Mouse (Mus musculus): ENCODE measurements around the gene C1qtnf2.
A peak's percentile ranks its signal among the peaks of the same experiment; 100 is the strongest.

The C1qtnf2 gene

DNA sequence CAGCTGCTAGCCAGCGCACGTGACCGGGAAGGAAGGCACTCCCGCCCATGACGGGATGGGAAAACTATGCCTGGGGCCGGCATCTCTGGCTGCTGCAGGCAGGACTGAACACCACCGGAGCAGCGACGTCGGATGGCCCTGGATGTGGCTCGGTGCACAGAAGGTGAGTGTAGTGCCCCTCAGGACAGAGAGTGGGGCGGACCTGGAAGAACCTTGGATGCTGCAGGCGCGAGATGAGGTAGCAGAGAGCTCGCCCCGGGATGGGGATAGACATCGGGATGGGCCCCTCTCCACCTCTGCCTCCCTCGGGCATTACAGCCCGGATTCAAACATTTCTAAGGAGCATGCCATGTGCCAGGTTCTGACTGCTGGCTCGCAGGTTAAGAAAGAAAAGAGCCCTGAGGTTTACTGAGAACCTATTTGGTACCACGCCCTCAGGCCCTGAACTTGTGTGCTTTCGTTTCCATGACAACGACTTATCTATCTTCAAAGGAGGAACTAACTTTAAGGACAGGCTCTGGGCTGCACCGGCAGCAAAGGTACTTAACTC, at the start of gene C1qtnf2:
Gene C1qtnf2, plus strand, starts transcription at position 52 of the 550 bp plus-strand sequence.
- peak; percentile 77 for DNase-seq (ENCODE audit: extremely low read depth, low read depth)

DNA sequence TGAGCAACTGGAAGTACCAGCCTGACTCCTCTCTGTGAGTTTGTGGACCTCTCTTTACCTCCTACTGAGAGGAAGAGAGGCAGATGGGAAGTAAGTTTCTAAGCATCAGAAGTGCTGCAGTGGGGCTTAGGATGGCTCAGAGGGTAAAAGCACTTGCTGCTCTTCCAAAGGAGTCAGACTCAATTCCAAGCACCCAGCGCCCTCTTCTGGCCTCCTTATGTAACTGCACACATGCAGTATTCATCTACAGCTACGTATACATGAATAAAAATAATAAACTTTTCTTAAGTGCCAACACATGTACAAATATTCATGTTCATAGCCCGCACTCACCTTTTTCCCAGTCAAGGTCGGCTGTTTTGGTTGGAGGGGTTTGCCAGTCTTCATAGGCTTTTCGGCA, 49.7 kb upstream of the C1qtnf2 start:
- DNase-seq (ENCODE audit: extremely low read depth, low read depth) = peak; percentile 22

DNA sequence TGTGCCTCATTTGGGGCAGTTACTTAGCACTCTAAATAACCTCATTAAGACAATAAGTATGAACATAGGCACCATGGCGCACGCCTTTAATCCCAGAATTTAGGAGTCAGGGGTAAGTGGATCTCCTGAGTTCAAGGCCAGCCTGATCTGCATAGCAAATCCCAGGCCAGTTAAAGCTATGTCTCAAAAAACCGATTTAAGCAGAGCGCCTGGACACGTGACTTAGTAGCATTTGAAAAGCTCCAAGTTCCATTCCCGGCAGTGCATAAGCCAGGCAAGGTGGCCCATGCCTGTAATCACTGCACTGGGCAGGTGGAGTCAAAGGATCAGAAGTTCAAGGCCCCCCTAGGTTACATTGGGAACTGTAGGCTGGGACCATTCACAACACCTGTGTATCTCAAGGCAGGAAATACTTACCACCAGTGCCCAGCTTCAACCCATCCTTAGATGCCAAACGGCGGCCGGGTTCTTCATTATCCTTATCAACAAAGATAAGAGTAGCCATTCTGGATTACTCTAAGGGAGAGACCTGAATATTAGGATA, 48.8 kb upstream of the C1qtnf2 start:
- no peak for DNase-seq (ENCODE audit: extremely low read depth, low read depth)

DNA sequence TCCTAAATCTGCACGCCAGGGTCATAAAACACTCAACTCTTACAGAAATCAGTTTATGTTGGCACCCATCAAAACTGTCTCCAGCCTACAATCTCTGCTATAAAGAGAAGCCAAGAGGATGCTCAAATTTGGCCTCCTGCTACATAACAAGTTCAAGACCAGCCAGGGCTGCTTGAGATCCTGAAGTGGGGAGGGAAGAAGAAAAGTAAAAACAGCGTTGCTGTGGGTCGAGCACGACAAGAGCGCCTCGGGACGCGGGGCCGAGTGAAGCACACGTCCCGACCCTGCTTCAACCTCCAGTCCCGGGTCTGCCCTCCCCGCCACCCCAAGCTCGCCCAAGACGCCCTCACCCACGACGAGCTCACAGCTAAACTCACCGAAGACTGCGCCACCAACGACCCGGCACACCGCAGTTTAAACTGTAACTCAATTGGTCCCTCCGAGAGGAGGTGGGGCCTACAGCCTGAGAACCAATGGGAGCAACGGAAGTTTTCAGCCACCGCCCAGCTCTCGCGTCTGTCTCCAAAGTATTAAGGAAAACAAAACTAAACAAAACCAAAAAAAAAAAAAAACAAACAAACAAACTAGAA, 48.2 kb upstream of the C1qtnf2 start, which contains the start of gene Pttg1:
Gene Pttg1, minus strand, starts transcription at position 428 of the 590 bp plus-strand sequence.
- DNase-seq (ENCODE audit: extremely low read depth, low read depth) = peak; percentile 87

DNA sequence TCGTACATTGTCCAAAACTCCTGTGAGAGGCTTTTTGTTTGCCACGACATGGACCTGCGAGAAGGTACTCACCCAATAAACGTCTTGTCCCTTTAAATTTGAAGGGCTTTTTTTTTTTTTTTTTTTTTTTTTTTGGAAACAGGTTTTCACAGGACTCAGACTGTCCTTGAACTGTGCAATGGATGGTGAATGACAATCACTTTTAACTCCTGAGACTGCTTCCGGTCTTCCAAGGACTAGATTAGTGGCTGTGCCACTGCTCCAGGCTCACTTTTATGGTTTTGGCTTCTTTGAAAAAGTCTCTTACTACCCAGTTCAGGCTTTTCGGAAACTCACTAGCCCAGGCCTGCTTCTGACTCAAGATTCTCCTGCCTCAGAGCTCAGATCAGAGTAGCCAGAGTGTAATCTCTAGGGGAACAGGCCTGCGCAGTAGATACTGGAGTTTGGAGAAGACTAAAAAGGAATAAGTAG, 47.6 kb upstream of the C1qtnf2 start:
- peak; percentile 74 for DNase-seq (ENCODE audit: extremely low read depth, low read depth)

DNA sequence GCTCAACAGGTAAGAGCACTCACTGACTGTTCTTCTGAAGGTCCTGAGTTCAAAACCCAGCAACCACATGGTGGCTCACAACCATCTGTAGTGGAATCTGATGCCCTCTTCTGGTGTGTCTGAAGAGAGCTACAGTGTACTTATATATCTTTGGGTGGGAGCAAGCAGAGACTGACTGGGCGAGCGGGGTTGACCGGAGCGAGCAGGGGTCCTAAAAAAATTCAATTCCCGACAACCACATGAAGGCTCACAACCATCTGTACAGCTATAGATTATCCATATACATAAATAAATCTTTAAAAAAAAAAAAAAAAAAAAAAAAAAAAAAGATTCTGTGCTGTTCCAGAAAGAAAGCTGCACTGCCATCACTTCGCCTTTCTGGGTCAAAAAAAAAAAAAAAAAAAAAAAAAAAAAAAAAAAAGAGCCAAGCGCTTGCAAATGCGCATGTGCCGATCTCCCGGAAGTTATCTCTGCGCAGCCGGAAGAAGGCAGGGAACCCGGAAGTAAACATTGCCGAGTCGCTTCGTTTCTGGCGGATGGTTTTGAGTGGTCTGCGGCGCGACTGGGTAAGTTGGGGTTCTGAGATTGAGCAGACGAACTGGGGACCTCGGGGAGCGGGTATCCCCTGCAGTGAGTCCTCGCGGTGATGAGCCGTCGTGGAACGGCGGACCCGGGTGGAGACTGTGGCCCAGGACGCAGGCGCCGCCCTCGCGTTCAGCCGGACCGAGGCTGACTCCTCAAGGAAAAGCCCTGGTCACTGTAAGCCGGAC, 40.6 kb upstream of the C1qtnf2 start, which contains the start of gene Slu7:
Gene Slu7, plus strand, starts transcription at position 491 of the 770 bp plus-strand sequence.
- DNase-seq (ENCODE audit: extremely low read depth, low read depth) = peak; percentile 73

DNA sequence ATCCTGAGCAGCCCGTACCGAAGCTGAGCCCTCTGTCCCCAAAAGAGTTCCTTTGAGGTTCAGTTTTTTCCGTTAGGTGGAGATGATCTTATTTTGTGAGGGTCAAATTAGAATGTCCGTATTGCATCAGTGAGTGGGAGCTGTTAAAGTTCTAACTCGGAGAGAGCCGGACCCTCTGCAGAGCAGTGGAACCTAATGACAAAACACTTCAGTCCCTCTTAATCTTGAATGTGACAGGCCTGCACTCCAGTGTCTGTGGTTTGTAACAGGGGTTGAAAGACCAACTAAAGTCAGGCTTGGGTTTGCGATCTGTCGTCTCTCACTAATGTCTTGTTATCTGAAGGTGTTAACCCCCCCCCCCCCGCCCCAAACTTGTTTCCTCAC, 40.1 kb upstream of the C1qtnf2 start:
- DNase-seq (ENCODE audit: extremely low read depth, low read depth) = no peak

DNA sequence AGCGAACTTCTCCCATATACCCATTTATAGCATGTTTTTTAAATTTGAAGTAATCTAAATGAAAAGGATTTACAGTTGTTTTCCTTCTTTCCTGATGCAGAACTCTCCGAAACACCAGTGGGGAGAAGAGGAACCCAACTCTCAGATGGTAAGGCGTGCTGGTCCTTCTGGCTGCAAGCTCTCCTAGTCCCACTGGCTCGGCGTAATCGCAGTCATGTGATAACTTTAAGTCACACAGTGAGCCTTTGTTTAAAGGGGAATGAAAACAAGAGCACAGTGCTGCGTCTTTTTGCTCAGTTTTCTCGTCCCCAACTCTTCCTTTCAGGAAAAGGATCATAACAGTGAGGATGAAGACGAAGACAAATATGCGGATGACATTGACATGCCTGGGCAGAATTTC, 33.0 kb upstream of the C1qtnf2 start:
- DNase-seq (ENCODE audit: extremely low read depth, low read depth) = no peak

DNA sequence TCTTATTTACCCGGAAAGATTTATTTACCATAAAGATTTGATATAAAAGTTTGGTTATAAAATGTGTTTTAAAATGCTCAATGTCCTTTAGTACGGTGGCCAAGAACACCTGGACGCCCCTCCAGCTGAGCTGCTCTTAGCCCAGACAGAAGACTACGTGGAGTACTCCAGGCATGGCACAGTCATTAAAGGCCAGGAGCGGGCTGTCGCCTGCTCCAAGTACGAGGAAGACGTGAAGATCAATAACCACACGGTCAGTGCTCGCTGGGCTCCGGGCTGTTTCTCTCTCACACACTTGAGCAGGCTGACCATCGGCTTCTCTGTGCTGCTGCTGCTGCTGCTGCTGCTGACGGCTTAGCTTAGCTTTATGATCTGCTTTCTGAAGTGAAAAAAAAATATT, 30.9 kb upstream of the C1qtnf2 start:
- no peak for DNase-seq (ENCODE audit: extremely low read depth, low read depth)

DNA sequence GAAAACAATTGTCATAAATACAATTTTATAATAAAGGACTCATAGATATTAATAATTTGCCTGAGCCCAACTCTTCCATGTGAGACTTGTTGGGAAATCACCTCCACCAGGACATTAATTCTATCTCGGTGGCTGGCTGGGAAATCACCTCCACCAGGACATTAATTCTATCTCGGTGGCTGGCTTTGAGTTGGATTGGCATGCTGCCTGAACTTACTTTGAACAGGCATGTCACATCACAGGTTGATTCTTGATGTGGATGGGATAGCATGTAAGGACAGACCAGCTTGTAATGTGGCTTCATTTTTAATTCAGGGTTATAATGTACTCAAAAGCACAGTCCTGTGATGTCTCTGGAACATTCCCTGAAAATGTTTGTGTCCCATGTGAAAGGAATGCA, 24.2 kb upstream of the C1qtnf2 start:
- DNase-seq (ENCODE audit: extremely low read depth, low read depth) = no peak

DNA sequence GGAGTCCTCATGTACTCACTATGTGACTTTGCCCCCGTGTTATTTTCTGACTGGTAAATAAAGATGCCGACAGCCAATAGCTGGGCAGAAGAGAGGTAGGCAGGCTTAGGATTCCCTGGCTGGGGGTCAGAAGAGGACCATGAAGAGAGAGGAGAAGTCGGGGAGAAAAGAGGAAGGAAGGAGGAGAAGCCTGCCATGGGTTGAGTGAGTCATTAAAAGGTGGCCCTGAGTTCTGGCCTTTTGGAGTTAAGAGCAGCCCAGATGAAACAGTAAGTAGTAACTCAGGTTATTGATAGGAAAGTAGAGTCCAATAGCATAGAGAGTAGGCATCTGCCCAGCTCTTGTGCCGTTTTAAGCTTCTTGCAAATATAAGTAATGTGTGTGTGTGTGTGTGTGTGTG, 22.8 kb upstream of the C1qtnf2 start:
- DNase-seq (ENCODE audit: extremely low read depth, low read depth) = peak; percentile 46

DNA sequence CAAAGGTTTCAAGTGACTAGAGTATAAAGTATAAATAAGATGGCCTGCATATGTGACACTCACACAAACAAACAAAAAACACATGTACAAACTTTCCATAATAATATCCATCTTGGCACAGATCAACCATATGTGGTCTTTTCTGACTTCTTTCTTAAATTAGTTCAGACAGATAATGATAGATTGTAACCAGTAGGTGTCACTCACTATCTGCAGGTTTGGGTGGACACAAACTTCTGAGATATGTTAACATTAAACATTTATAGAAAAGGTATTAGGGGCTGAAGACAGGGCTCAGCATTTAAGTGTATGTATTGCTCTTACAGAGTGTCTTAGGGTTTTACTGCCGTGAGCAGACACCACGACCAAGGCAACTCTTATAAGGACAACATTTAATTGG, 21.8 kb upstream of the C1qtnf2 start:
- DNase-seq (ENCODE audit: extremely low read depth, low read depth) = no peak

DNA sequence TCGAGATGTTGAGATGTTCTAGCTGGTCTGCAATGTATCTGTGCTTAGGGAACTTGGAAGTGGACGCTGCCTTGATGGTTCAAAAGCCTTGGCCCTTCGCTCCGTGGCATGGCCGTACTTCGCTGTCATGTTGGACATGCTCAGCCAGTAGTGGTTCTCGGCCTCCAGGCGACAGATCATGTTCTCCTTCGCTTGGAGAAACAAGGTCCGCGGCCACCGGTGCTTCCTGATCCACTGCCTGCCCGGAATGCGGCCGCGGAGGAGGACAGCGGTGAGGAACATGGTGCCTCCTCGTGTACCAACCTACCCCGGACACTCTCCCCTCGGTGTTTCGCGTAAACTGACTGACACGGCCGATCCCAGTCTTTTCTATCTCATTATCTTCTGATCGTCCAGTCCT, 10.9 kb upstream of the C1qtnf2 start:
- DNase-seq (ENCODE audit: extremely low read depth, low read depth) = no peak

DNA sequence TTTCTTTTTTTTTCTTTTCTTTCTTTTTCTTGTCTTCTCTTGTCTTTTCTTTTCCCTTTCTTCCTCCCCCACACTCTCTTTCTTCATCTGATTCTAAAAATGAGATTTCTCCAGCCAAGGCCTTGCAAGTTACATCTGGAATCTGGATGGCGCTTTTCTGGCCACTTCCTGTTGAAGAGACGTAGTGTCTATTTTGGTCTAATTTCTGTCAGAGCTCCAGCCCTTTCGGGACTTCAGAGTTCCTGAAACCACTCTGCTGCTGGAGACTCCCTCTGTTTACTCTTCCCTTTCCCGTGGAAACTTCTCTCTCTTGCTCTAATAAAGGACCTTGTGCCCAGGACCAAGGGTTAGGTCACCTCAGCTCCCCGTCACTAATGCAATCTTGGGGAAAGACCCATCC, 4.0 kb upstream of the C1qtnf2 start:
- DNase-seq (ENCODE audit: extremely low read depth, low read depth) = no peak

DNA sequence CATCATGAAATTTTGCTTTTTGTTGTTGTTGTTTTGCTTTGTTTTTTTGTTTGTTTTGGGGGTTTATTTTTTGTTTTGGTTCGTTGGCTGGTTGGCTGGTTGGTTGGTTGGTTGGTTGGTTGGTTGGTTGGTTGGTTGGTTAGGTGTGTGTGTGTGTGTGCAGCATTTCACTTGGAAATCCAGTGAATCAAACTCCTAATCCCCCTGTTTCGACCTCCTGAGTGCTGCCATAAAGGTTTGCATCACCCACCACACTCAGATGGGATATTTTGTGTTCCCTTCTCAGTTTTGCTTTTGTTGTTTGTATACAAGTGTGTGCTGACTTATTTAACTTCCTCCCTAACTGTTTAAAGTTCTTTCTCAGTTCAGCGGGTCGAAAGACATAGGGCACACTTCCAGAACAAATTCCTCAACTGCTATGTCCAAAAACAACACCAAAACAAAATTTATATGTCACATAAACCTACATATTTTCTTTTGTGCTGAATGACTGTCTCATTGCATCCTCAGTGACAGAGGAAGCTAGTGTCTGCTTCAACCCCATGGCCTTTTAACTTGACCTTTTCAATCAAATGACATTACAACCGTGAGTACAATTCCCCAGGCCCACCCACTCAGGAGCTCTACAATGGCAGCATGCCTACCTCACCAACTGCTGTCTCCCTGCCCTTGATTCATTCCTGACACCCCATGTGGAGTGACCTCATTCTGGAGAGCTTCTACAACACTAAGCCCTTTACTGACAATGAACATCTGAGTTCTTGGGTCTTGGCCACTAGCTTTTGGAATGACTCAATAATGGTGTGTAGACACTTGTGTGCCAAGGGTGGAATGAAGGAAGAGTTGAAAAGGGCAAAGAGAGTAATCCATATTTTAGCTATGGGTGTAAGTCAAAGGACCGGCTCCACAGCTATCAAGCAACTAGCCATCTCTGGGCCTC, 2.9 kb upstream of the C1qtnf2 start:
- DNase-seq (ENCODE audit: extremely low read depth, low read depth) = no peak

DNA sequence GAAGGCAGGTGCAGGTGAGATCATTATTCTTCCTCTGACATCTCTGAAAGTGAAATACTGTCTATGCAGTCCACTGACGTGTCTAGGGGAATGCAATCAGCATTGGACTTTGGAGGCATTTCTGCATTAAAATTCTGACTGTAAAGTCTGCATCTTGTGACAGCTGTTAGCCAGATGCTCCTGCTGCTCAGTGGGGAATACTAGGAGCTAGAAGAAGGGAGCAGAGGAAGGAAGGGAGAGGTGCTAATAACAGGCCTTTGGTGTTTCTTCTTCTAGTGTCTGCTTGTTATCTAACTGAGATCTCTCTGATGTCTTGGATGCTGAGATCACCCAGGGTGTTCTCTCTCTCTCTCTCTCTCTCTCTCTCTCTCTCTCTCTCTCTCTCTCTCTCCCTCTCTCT, 961 bp upstream of the C1qtnf2 start:
- no peak for DNase-seq (ENCODE audit: extremely low read depth, low read depth)

DNA sequence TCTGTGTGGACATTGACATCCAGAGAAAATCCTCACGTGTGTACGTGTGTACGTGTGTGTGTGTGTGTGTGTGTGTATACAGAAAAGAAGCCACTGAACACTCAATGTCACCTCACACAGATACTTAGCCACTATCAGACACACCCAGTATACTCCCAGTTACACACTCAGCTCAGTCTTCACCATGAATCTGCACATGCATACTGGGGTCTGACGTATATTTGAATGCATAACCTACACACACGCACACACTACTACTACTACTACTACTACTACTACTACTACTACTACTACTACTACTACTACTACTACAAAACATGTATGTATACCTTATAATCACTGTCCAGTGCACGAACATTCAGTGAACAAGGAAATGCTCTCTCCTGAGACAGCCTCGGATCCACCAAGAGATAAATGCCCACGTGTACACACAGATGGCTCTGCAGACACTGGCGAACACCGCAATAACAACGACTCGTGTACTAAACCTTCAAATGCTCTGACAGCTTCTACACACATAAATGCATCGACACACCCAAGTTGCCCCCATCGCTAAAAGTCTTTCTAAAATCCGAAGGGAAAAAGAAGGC, 346 bp upstream of the C1qtnf2 start:
- no peak for DNase-seq (ENCODE audit: extremely low read depth, low read depth)

DNA sequence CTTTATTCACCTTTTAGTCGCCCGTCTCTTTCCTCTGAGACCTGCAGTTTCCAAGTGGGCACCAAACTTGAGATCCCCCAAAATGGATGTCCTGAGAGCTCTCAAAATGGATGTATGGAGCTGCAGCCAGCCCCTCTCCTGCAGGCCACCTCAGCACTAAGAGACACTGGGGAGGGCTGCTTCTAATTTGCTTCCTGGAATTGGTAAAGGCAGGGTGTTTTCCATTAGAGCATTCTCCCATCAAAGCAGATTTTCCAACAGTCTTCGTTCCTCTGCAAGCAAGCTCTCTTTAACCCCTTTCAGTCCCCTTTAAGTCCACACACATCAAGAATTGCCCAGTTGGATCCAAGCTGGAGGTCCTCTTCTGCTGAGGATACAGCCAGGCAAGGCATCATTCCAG, 5.3 kb downstream of the C1qtnf2 start:
- DNase-seq (ENCODE audit: extremely low read depth, low read depth) = no peak

DNA sequence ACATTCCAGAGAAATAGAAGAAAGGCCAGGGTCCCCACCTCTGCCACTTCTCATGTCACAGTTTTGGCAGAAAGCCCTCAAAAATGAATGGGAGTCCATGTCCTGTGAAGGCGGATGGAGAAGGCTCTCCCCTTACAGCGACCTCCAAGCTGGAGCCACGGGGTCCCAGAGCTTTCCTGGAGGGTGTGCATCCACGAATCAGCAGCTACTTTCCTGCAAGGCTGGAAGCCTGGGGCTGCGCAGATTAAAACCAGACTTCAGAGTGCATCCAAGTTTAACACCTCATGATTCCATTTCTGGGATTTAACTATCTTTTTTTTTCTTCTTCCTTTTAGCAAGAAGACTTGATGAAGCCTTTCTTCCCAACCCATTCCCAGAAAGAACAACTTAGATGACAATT, 6.5 kb downstream of the C1qtnf2 start:
- no peak for DNase-seq (ENCODE audit: extremely low read depth, low read depth)

DNA sequence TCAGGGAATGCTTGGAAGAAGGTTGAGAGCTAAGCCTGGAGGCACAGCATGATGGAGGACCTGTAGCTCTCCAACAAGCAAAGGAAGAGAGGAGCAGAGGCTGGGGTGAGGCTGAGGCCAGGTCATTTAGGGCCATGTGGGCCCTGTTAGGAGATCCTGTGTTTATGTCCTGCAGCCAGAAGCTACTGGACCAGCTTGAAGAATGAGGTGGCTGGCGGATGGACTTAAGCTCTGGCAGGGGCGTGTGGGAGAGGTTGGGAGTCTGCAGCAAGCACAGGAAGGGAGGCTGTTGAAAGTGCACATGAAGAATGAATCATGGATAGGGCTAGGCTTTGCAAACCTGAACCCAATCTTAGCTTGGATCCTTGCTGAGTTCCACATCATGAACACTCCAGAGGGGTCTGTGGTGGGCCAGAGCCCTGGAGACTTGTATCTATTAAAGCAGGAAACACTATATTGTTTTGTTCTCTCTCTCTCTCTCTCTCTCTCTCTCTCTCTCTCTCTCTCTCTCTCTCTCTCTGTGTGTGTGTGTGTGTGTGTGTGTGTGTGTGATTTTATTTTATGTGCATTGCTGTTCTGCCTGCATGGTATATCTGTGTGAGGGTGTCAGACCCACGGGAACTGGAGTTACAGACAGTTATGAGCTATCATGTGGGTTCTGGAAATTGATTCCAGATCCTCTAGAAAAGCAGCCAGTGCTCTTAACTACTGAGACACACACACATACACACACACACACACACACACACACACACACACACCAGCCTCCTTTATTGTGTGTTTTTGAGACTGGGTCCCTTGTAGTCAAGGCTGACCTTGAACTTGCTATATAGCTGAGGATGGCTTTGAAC, 7.8 kb downstream of the C1qtnf2 start:
- no peak for DNase-seq (ENCODE audit: extremely low read depth, low read depth)

Data from MEL-GATA-1-ER (cell line).